Mouse (Mus musculus) embryonic facial prominence, embryonic 15.5 days (tissue): ENCODE measurements around the gene Gm8660. TPM values are rescaled to one million over a fixed set of nuclear protein-coding genes. Genes with fewer than 3 reads are reported as not detected.
"Not testable (repeated sequence)": the region's sequence is repeated elsewhere in the genome, so short reads cannot be mapped to it uniquely, and the experiment has no call there.

Experiments
- ATAC-seq: fragments of 200-750 bp; cut with Nextera tagmentation; 2 replicates; pipeline ENCODE4 v1.8.0; 2017; ENCODE audit warnings: low read depth, moderate TSS enrichment; ENCODE audit not compliant: insufficient number of reproducible peaks, low FRiP score, low TSS enrichment
- H3K27ac ChIP-seq: fragments of 300-500 bp; sonication (generic); replicated peaks from 2 replicates; pipeline ENCODE4 v1.5.1; 2015; ENCODE audit warnings: mild to moderate bottlenecking, inconsistent platforms
- H3K27me3 ChIP-seq: fragments of 300-500 bp; sonication (generic); 2 replicates; pipeline ENCODE4 v1.6.1; 2015; ENCODE audit warnings: inconsistent platforms
- H3K36me3 ChIP-seq: fragments of 300-500 bp; sonication (generic); 2 replicates; pipeline ENCODE4 v1.6.1; 2015; ENCODE audit warnings: mild to moderate bottlenecking, inconsistent platforms
- H3K4me1 ChIP-seq: fragments of 300-500 bp; sonication (generic); 2 replicates; pipeline ENCODE4 v1.6.1; 2015; ENCODE audit warnings: inconsistent platforms
- H3K4me2 ChIP-seq: fragments of 300-500 bp; sonication (generic); replicated peaks from 2 replicates; pipeline ENCODE4 v1.6.1; 2015; ENCODE audit warnings: mild to moderate bottlenecking, inconsistent platforms
- H3K4me3 ChIP-seq: fragments of 300-500 bp; sonication (generic); replicated peaks from 2 replicates; pipeline ENCODE4 v1.5.1; 2015; ENCODE audit warnings: mild to moderate bottlenecking, inconsistent platforms
- H3K9ac ChIP-seq: fragments of 300-500 bp; sonication (generic); 2 replicates; pipeline ENCODE4 v1.6.1; 2015; ENCODE audit warnings: inconsistent platforms
- H3K9me3 ChIP-seq: fragments of 300-500 bp; sonication (generic); replicated peaks from 2 replicates; pipeline ENCODE4 v1.6.1; 2016; ENCODE audit warnings: inconsistent platforms
- WGBS: fragments of 180-500 bp; shearing (Covaris S2); methylation state at CpG from one replicate; pipeline ENCODE4 v1.1.7; 2015; 5-methylcytosine and 5-hydroxymethylcytosine counted together
- polyA plus RNA-seq: library from polyadenylated mRNA; unstranded; fragments of >200 nt; fragmentation: Nextera tagmentation; extraction: Ambion mirVana; gene quantifications from 2 replicates; pipeline ENCODE4 v1.2.1, GENCODE M21; 2015

Gm8660 gene
- polyA plus RNA-seq, result not detected in 2 replicates

DNA sequence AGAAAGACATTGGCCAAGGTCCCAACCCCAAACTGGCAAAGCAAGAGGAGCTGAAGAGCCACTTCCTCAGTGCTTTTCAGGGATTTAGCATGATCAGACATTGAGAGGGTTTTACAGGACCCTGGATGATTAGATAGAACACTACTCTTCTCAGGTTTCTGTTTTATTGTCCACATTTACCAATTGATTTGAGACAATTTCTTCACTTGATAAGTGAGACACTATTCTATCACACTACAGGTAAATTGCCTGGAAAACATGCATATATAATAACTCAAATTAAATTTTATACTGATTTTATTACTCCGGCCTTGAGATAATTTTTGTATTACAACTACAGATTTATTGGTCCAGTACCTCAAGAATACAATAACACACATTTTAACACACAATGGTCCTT lies at the start of gene Gm8660:
Gene Gm8660 (minus strand): TSS at position 101 of the 400 bp plus-strand sequence.
- not testable (repeated sequence) for H3K27me3 ChIP-seq, H3K36me3 ChIP-seq, H3K4me2 ChIP-seq, H3K4me1 ChIP-seq, H3K9me3 ChIP-seq, H3K9ac ChIP-seq, H3K27ac ChIP-seq, H3K4me3 ChIP-seq, ATAC-seq
- WGBS, result no CpG with 5 or more reads among the region's 1 CpGs

DNA sequence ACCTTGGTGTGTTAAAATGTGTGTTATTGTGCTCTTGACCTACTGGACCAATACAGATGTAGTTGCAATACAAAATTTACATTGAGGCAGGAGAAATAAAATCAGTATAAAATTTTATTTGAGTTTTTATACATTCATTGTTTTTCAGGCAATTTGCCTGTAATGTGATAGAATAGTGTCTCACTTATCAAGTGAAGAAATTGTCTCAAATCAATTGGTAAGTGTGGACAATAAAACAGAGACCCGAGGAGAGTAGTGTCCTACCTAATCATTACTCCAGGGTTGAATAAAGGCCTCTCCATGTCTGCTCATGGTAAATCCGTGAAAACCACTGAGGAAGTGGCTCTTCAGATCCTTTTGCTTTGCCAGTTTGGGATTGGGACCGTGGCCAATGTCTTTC lies 42.4 kb upstream of the Gm8660 start, which contains the start of gene Vmn1r148:
Gene Vmn1r148 (plus strand): TSS at position 301 of the 400 bp plus-strand sequence.
- not testable (repeated sequence) for H3K9ac ChIP-seq, H3K27ac ChIP-seq, H3K9me3 ChIP-seq, ATAC-seq, H3K4me3 ChIP-seq, H3K36me3 ChIP-seq, H3K4me1 ChIP-seq, H3K4me2 ChIP-seq, H3K27me3 ChIP-seq
- no CpG with 5 or more reads among the region's 3 CpGs for WGBS

DNA sequence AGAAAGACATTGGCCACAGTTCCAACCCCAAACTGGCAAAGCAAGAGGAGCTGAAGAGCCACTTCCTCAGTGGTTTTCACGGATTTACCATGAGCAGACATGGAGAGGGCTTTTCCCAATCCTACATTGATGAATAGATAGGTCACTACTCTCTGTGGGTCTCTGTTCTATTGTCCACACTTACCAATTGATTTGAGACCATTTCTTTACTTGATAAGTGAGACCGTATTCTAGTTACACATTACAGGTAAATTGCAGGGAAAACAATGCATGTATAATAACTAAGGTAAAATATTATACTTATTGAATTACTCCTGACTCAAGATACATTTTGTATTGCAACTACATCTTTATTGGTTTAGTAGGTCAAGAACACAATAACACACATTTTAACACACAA lies 41.2 kb downstream of the Gm8660 start, which contains the start of gene Gm4187:
Gene Gm4187 (minus strand): TSS at position 101 of the 400 bp plus-strand sequence.
- H3K4me3 ChIP-seq, H3K27ac ChIP-seq, H3K36me3 ChIP-seq, ATAC-seq, H3K4me1 ChIP-seq, H3K9me3 ChIP-seq, H3K4me2 ChIP-seq, H3K9ac ChIP-seq, H3K27me3 ChIP-seq: not testable (repeated sequence)
- no CpG with 5 or more reads among the region's 2 CpGs for WGBS

Other genes starting within 250 kb of the Gm8660 start
- not detected in 2 replicates for gene Gm10666, start 236.3 kb downstream of the Gm8660 start, polyA plus RNA-seq
- gene Vmn1r142, start 207.0 kb downstream of the Gm8660 start, polyA plus RNA-seq, result not detected in 2 replicates
- not detected in 2 replicates for gene Vmn1r143, start 181.7 kb downstream of the Gm8660 start, polyA plus RNA-seq
- gene Gm8653, start 169.8 kb downstream of the Gm8660 start, polyA plus RNA-seq, result not detected in 2 replicates
- gene Gm8453, start 141.6 kb downstream of the Gm8660 start, polyA plus RNA-seq, result not detected in 2 replicates
- gene Gm4187, start 41.3 kb downstream of the Gm8660 start, polyA plus RNA-seq, result not detected in 2 replicates
- not detected in 2 replicates for gene Vmn1r148, start 42.5 kb upstream of the Gm8660 start, polyA plus RNA-seq
- gene Vmn1r149, start 67.2 kb upstream of the Gm8660 start, polyA plus RNA-seq, result not detected in 2 replicates
- gene Gm10665, start 93.0 kb upstream of the Gm8660 start, polyA plus RNA-seq, result not detected in 2 replicates
- not detected in 2 replicates for gene Vmn1r151, start 128.6 kb upstream of the Gm8660 start, polyA plus RNA-seq
- gene Vmn1r152, start 151.9 kb upstream of the Gm8660 start, polyA plus RNA-seq, result not detected in 2 replicates
- gene Gm8677, start 163.8 kb upstream of the Gm8660 start, polyA plus RNA-seq, result not detected in 2 replicates
- gene Gm4201, start 194.3 kb upstream of the Gm8660 start, polyA plus RNA-seq, result not detected in 2 replicates
- not detected in 2 replicates for gene Gm4565, start 217.1 kb upstream of the Gm8660 start, polyA plus RNA-seq